Mouse (Mus musculus) bone marrow, adult 2 months (tissue): ENCODE results near the gene Slc41a3.

Source experiments
- CTCF ChIP-seq: fragments of 200-500 bp; IDR thresholded peaks from 2 replicates; pipeline ENCODE4 v1.5.1; 2011; ENCODE audit warnings: low read length, control low read depth; ENCODE audit not compliant: control insufficient read depth, insufficient read depth
- POLR2A ChIP-seq: fragments of 200-500 bp; IDR thresholded peaks from 2 replicates; pipeline ENCODE4 v1.6.1; 2011; ENCODE audit warnings: low read depth, mild to moderate bottlenecking, control low read depth, low read length, borderline replicate concordance; ENCODE audit not compliant: control insufficient read depth

DNA sequence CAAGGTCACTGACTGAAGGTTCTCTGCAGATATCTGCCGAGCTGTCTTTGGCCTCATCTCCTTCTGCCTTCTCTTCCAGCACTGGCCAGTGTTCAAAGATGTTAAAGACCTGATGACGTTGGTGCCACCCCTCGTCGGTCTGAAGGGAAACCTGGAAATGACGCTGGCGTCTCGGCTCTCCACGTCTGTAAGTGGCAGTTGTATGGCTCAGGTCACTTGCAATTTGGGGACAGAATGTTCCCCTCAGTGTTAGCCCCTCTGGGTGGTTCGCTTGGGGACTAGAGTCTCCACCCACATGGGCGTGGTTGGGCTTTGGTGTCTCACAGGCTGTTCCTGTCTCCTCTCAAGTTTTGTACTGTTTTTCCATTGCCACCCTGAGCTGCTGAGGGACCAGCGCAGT lies 20.2 kb downstream of the Slc41a3 start:
- no peak for TF ChIP-seq POLR2A
- TF ChIP-seq CTCF: no peak
